Comparison of ENCODE assay signal across 8 mouse cellular contexts in the genomic region with DNA sequence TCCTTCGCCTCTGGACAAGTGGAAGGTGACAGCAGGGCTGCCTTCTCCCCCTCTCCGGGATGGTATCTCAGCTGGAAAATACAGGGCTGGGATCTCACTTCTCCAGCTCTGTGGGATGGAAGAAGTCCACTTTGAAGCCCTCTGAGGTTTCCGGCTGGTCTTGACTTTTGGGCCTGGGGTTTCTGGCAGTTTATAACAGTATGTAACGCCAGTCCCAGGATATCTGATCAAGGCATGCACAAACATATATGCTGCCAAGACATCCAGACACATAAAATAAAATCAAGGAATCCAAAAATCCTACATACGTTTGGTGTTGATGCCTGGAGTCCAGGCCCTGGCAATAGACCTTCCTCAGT. TPM values are rescaled to one million over a fixed set of nuclear protein-coding genes. Genes with fewer than 3 reads are reported as not detected.
A peak's percentile ranks its signal among the peaks of the same experiment; 100 is the strongest.
DNase-seq lines count a peak whose midpoint lies in the region; ATAC-seq and TF ChIP-seq lines count a peak whose summit lies in the region.

No protein-coding gene starts in this region.

- WGBS in heart, postnatal 0 days: 28% methylated on average over 5 of the region's 5 CpGs
- 27% methylated on average over 5 of the region's 5 CpGs for WGBS in bone marrow, adult 2 months
- WGBS in hindbrain, embryonic 11.5 days: 24% methylated on average over 5 of the region's 5 CpGs
- 29% methylated on average over 5 of the region's 5 CpGs for WGBS in midbrain, embryonic 12.5 days

- H3K9me3 ChIP-seq in heart, postnatal 0 days (replicated peaks; ENCODE audit: control insufficient read depth, low read length): no peaks in the 10 kb centered on the region
- no peaks in the 10 kb centered on the region for H3K9me3 ChIP-seq in hindbrain, embryonic 11.5 days (ENCODE audit: control insufficient read depth, low read length)
- H3K9me3 ChIP-seq in midbrain, embryonic 12.5 days: no peaks in the 10 kb centered on the region

- peak overlapping the region; percentile 60 for H3K4me3 ChIP-seq in heart, postnatal 0 days (ENCODE audit: low read depth, low read length)
- H3K4me3 ChIP-seq in bone marrow, adult 2 months (replicated peaks; ENCODE audit: control insufficient read depth, low read depth, low read length): peak overlapping the region; percentile 16
- H3K4me3 ChIP-seq in hindbrain, embryonic 11.5 days (ENCODE audit: low read depth, low read length): peak overlapping the region; percentile 41
- peak overlapping the region; percentile 50 for H3K4me3 ChIP-seq in midbrain, embryonic 12.5 days

- no peaks in the 10 kb centered on the region for H3K36me3 ChIP-seq in heart, postnatal 0 days (replicated peaks; ENCODE audit: control insufficient read depth, insufficient read depth, low read length)
- H3K36me3 ChIP-seq in hindbrain, embryonic 11.5 days (ENCODE audit: control insufficient read depth, insufficient read depth, low read length): no peaks in the 10 kb centered on the region
- H3K36me3 ChIP-seq in midbrain, embryonic 12.5 days: no peaks in the 10 kb centered on the region

- no peak for TF ChIP-seq CTCF in heart, postnatal 0 days (IDR thresholded peaks at IDR 0.05; ENCODE audit: low read depth)
- no peak for TF ChIP-seq CTCF in bone marrow, adult 2 months (IDR thresholded peaks at IDR 0.05; ENCODE audit: control insufficient read depth, insufficient read depth, low read length)

- no peaks in the 10 kb centered on the region for H3K4me1 ChIP-seq in heart, postnatal 0 days (ENCODE audit: control insufficient read depth, insufficient read depth)
- H3K4me1 ChIP-seq in bone marrow, adult 2 months (ENCODE audit: control insufficient read depth, insufficient read depth, low read length): peaks cover 8% of the 10 kb centered on the region
- 0 out of 2 replicates have a peak, but pooled peaks cover 2% of the 10 kb centered on the region for H3K4me1 ChIP-seq in hindbrain, embryonic 11.5 days (replicated peaks; ENCODE audit: control insufficient read depth, insufficient read depth, low read length)
- H3K4me1 ChIP-seq in midbrain, embryonic 12.5 days: peaks cover 15% of the 10 kb centered on the region

- H3K4me2 ChIP-seq in heart, postnatal 0 days (ENCODE audit: low read depth, low read length): peak overlapping the region; percentile 97
- H3K4me2 ChIP-seq in hindbrain, embryonic 11.5 days (replicated peaks; ENCODE audit: low read depth, low read length): peak overlapping the region; percentile 88
- peak overlapping the region; percentile 90 for H3K4me2 ChIP-seq in midbrain, embryonic 12.5 days (replicated peaks)

- no peaks in the 10 kb centered on the region for H3K27me3 ChIP-seq in heart, postnatal 0 days (ENCODE audit: control insufficient read depth, insufficient read depth, low read length)
- no peaks in the 10 kb centered on the region for H3K27me3 ChIP-seq in hindbrain, embryonic 11.5 days (ENCODE audit: control insufficient read depth, insufficient read depth, low read length)
- no peaks in the 10 kb centered on the region; the same call in 1 of the 2 replicates for H3K27me3 ChIP-seq in midbrain, embryonic 12.5 days

- no peak for TF ChIP-seq EP300 in heart, postnatal 0 days (IDR thresholded peaks at IDR 0.05; ENCODE audit: low read depth)

- intact Hi-C loops in gastrocnemius, postnatal 14 days (cut with DNase I; ENCODE audit: low total_unique reads): no loop called here

- H3K9ac ChIP-seq in heart, postnatal 0 days (replicated peaks; ENCODE audit: low read depth, low read length): peak overlapping the region; percentile 69
- H3K9ac ChIP-seq in hindbrain, embryonic 11.5 days (ENCODE audit: low read depth, low read length): peak overlapping the region; percentile 63
- H3K9ac ChIP-seq in midbrain, embryonic 12.5 days (replicated peaks): peak overlapping the region; percentile 65

- TF ChIP-seq POLR2A in bone marrow, adult 2 months (IDR thresholded peaks at IDR 0.05; ENCODE audit: borderline replicate concordance, control insufficient read depth, low read depth, low read length): no peak

- no peak overlapping the region for H3K27ac ChIP-seq in heart, postnatal 0 days (ENCODE audit: low read depth)
- H3K27ac ChIP-seq in bone marrow, adult 2 months (ENCODE audit: control insufficient read depth, insufficient read depth, low read depth, low read length, poor library complexity): peak overlapping the region; percentile 84
- no peak overlapping the region for H3K27ac ChIP-seq in hindbrain, embryonic 11.5 days (ENCODE audit: low read depth, low read length)
- H3K27ac ChIP-seq in midbrain, embryonic 12.5 days (replicated peaks): peak overlapping the region; percentile 44; the same call in 1 of the 2 replicates

- no peak for ATAC-seq in heart, postnatal 0 days (ENCODE audit: insufficient read depth, low read depth)
- ATAC-seq in hindbrain, embryonic 11.5 days (ENCODE audit: low FRiP score): no peak
- no peak for ATAC-seq in midbrain, embryonic 12.5 days (ENCODE audit: low FRiP score, low read depth)

- DNase-seq in heart, postnatal 0 days (ENCODE audit: low spot score): no peak
- DNase-seq in heart, adult 11 months: no peak
- DNase-seq in hindbrain, embryonic 11.5 days (ENCODE audit: low spot score): no peak
- no peak for DNase-seq in spleen, postnatal 14 days (ENCODE audit: low spot score in 2 of 2)
- no peak for DNase-seq in gastrocnemius, postnatal 14 days
- no peak for DNase-seq in right cerebral cortex, postnatal 36 days (ENCODE audit: low spot score in 2 of 2)

RNA-seq across cellular contexts. Expression of gene Spi1, which starts 3.2 kb away (rescaled TPM):
- 2.5 and 21.3 TPM in 2 replicates for total RNA-seq in heart, postnatal 0 days (2014; rRNA removed; ENCODE audit: low replicate concordance)
- polyA plus RNA-seq in heart, postnatal 0 days (2015; fragmentation: Nextera tagmentation; extraction: Ambion mirVana): 3.1 and 3.2 TPM in 2 replicates
- polyA plus RNA-seq in bone marrow, adult 2 months (2011; ENCODE audit: insufficient read depth, insufficient read length, low replicate concordance, missing spikeins): 28.0 and 65.7 TPM in 2 replicates
- 2.6 and 3.0 TPM in 2 replicates for polyA plus RNA-seq in hindbrain, embryonic 11.5 days (2014; fragmentation: Nextera tagmentation; extraction: Ambion mirVana)
- 3.3 and 4.8 TPM in 2 replicates for polyA plus RNA-seq in midbrain, embryonic 12.5 days (2016; fragmentation: Nextera tagmentation; extraction: Ambion mirVana)
- total RNA-seq in gastrocnemius, postnatal 14 days (2021): 1 to 10 TPM; 1.5 to 2.1 TPM

RNA-seq across cellular contexts. Expression of gene Slc39a13, which starts 8.8 kb away (rescaled TPM):
- total RNA-seq in heart, postnatal 0 days (2014; rRNA removed; ENCODE audit: low replicate concordance): 67.0 and 105 TPM in 2 replicates
- polyA plus RNA-seq in heart, postnatal 0 days (2015; fragmentation: Nextera tagmentation; extraction: Ambion mirVana): 37.9 and 40.8 TPM in 2 replicates
- 6.8 and 15.6 TPM in 2 replicates for polyA plus RNA-seq in bone marrow, adult 2 months (2011; ENCODE audit: insufficient read depth, insufficient read length, low replicate concordance, missing spikeins)
- polyA plus RNA-seq in hindbrain, embryonic 11.5 days (2014; fragmentation: Nextera tagmentation; extraction: Ambion mirVana): 16.4 and 17.9 TPM in 2 replicates
- polyA plus RNA-seq in midbrain, embryonic 12.5 days (2016; fragmentation: Nextera tagmentation; extraction: Ambion mirVana): 29.4 and 30.8 TPM in 2 replicates
- total RNA-seq in gastrocnemius, postnatal 14 days (2021): 10 to 100 TPM; 21.7 to 25.9 TPM

RNA-seq across cellular contexts. Expression of gene Psmc3, which starts 25.2 kb away (rescaled TPM):
- 172 and 264 TPM in 2 replicates for total RNA-seq in heart, postnatal 0 days (2014; rRNA removed; ENCODE audit: low replicate concordance)
- 296 and 300 TPM in 2 replicates for polyA plus RNA-seq in heart, postnatal 0 days (2015; fragmentation: Nextera tagmentation; extraction: Ambion mirVana)
- polyA plus RNA-seq in bone marrow, adult 2 months (2011; ENCODE audit: insufficient read depth, insufficient read length, low replicate concordance, missing spikeins): 264 and 333 TPM in 2 replicates
- polyA plus RNA-seq in hindbrain, embryonic 11.5 days (2014; fragmentation: Nextera tagmentation; extraction: Ambion mirVana): 376 and 394 TPM in 2 replicates
- 283 and 291 TPM in 2 replicates for polyA plus RNA-seq in midbrain, embryonic 12.5 days (2016; fragmentation: Nextera tagmentation; extraction: Ambion mirVana)
- total RNA-seq in gastrocnemius, postnatal 14 days (2021): 100 to 1,000 TPM; 279 to 288 TPM

RNA-seq across cellular contexts. Expression of gene Mybpc3, which starts 38.9 kb away (rescaled TPM):
- 2,256 and 2,313 TPM in 2 replicates for total RNA-seq in heart, postnatal 0 days (2014; rRNA removed; ENCODE audit: low replicate concordance)
- polyA plus RNA-seq in heart, postnatal 0 days (2015; fragmentation: Nextera tagmentation; extraction: Ambion mirVana): 1,065 and 1,207 TPM in 2 replicates
- polyA plus RNA-seq in bone marrow, adult 2 months (2011; ENCODE audit: insufficient read depth, insufficient read length, low replicate concordance, missing spikeins): 0.54 and 1.1 TPM in 2 replicates
- not detected in 2 replicates for polyA plus RNA-seq in hindbrain, embryonic 11.5 days (2014; fragmentation: Nextera tagmentation; extraction: Ambion mirVana)
- polyA plus RNA-seq in midbrain, embryonic 12.5 days (2016; fragmentation: Nextera tagmentation; extraction: Ambion mirVana): 0.16 and 0.32 TPM in 2 replicates
- under 1 TPM in 1 of 2 experiments, not detected in 1; 0.09 TPM for total RNA-seq in gastrocnemius, postnatal 14 days (2021)

RNA-seq across cellular contexts. Expression of gene Rapsn, which starts 43.6 kb away (rescaled TPM):
- 50.0 and 62.0 TPM in 2 replicates for total RNA-seq in heart, postnatal 0 days (2014; rRNA removed; ENCODE audit: low replicate concordance)
- 29.4 and 32.6 TPM in 2 replicates for polyA plus RNA-seq in heart, postnatal 0 days (2015; fragmentation: Nextera tagmentation; extraction: Ambion mirVana)
- polyA plus RNA-seq in bone marrow, adult 2 months (2011; ENCODE audit: insufficient read depth, insufficient read length, low replicate concordance, missing spikeins): 2.1 and 2.4 TPM in 2 replicates
- 0.60 and 1.4 TPM in 2 replicates for polyA plus RNA-seq in hindbrain, embryonic 11.5 days (2014; fragmentation: Nextera tagmentation; extraction: Ambion mirVana)
- polyA plus RNA-seq in midbrain, embryonic 12.5 days (2016; fragmentation: Nextera tagmentation; extraction: Ambion mirVana): 0.94 and 1.4 TPM in 2 replicates
- 10 to 100 TPM; 22.4 to 23.0 TPM for total RNA-seq in gastrocnemius, postnatal 14 days (2021)

Comparison
In these comparisons a context has a peak if more than half of its experiments do, and no peak if none do; other contexts are left out.
1. H3K27ac ChIP-seq: peak in bone marrow, adult 2 months (single experiment) and midbrain, embryonic 12.5 days (single experiment); none in heart, postnatal 0 days (single experiment) and hindbrain, embryonic 11.5 days (single experiment).
2. Peak in every context shown above with its lines, with median percentiles within 50 percentile points of each other: H3K4me2 ChIP-seq, H3K4me3 ChIP-seq and H3K9ac ChIP-seq.